Comparison of ENCODE assay signal across 9 mouse cellular contexts in the genomic region with DNA sequence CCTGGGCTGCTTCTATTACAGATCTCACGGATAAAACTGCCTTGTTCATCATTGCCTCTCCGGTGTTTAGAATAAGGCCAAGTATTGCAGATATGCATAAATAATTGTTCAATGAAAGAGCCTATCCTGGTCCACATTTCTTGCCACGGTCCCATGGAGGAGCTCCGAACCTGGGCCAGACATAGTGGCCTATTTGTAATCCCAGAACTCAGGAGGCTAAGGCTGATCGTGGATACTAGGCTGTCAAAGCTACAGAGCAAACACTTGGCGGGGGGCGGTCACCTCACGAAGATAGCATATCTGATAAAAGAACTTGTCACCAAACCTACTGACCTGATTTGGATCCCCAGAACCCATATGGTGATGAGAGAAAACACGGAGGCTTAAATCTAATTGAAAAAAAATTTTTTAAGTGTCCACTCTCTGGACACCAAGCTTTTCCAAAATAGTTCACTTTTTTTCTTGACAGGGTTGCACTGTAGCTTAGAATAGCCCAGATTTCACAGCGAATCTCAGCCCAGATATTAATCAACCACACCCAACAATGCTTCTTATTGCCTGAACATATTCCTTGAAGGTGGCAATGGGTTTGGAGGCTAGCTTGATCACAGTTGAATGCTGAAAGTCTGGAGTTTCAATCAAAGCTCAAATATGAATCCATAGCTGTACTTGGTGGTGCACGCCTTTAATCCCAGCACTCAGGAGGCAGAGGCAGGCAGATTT. TPM values are rescaled to one million over a fixed set of nuclear protein-coding genes. Genes with fewer than 3 reads are reported as not detected.
A peak's percentile ranks its signal among the peaks of the same experiment; 100 is the strongest.
DNase-seq lines count a peak whose midpoint lies in the region; ATAC-seq and TF ChIP-seq lines count a peak whose summit lies in the region.
"Had no signal": no experiment of that assay in that cellular context is flagged by ENCODE, and none has a peak within 500 bp of the region (broad histone marks: within the 10 kb centered on the region; RNA-seq: fewer than 3 reads in every experiment).

No protein-coding gene starts in this region.

- H3K4me1 ChIP-seq in heart, embryonic 10.5 days, result peaks cover 45% of the 10 kb centered on the region
- peaks cover 42% of the 10 kb centered on the region for H3K4me1 ChIP-seq in forebrain, embryonic 12.5 days
- peaks cover 75% of the 10 kb centered on the region for H3K4me1 ChIP-seq in liver, embryonic 12.5 days

- peaks cover 70% of the 10 kb centered on the region for H3K36me3 ChIP-seq in heart, embryonic 10.5 days
- peaks cover 62% of the 10 kb centered on the region for H3K36me3 ChIP-seq in C2C12 (ENCODE audit: control insufficient read depth, insufficient read depth)
- H3K36me3 ChIP-seq in forebrain, embryonic 12.5 days (replicated peaks), result peaks cover 60% of the 10 kb centered on the region
- peaks cover 70% of the 10 kb centered on the region for H3K36me3 ChIP-seq in liver, embryonic 12.5 days

- intact Hi-C loops in heart, postnatal 25 days (cut with DNase I), result no loop called here

- H3K9me3 ChIP-seq in heart, embryonic 10.5 days, result no peaks in the 10 kb centered on the region
- H3K9me3 ChIP-seq in forebrain, embryonic 12.5 days, result no peaks in the 10 kb centered on the region
- no peaks in the 10 kb centered on the region for H3K9me3 ChIP-seq in liver, embryonic 12.5 days (replicated peaks)

- WGBS in heart, embryonic 10.5 days, result 19% methylated on average over 11 of the region's 11 CpGs
- WGBS in forebrain, embryonic 12.5 days, result 28% methylated on average over 11 of the region's 11 CpGs
- 20% methylated on average over 11 of the region's 11 CpGs for WGBS in liver, embryonic 12.5 days (ENCODE audit: insufficient replicate concordance)

- peak overlapping the region; percentile 23 for H3ac ChIP-seq in C2C12 (ENCODE audit: control insufficient read depth, insufficient read length, low read depth)

- ATAC-seq in forebrain, embryonic 12.5 days (ENCODE audit: low FRiP score), result peak; percentile 52
- ATAC-seq in liver, embryonic 12.5 days, result peak; percentile 9; the same call in 1 of the 2 replicates
- ATAC-seq in CD4-positive, CD25-positive, alpha-beta regulatory T cell, adult 4 months, result no peak

- peak overlapping the region; percentile 95 for H3K4me3 ChIP-seq in heart, embryonic 10.5 days
- H3K4me3 ChIP-seq in C2C12 (ENCODE audit: insufficient read depth, poor library complexity, severe bottlenecking), result peak overlapping the region; percentile 80
- H3K4me3 ChIP-seq in forebrain, embryonic 12.5 days (replicated peaks), result peak overlapping the region; percentile 90
- H3K4me3 ChIP-seq in liver, embryonic 12.5 days, result peak overlapping the region; percentile 93

- H3K79me3 ChIP-seq in C2C12 (ENCODE audit: low read depth), result peaks cover 50% of the 10 kb centered on the region

- H3K27ac ChIP-seq in heart, embryonic 10.5 days, result peak overlapping the region; percentile 97
- H3K27ac ChIP-seq in forebrain, embryonic 12.5 days, result peak overlapping the region; percentile 96
- peak overlapping the region; percentile 93 for H3K27ac ChIP-seq in liver, embryonic 12.5 days

- H3K27me3 ChIP-seq in heart, embryonic 10.5 days (ENCODE audit: insufficient read depth, poor library complexity, severe bottlenecking), result no peaks in the 10 kb centered on the region
- no peaks in the 10 kb centered on the region for H3K27me3 ChIP-seq in C2C12 (ENCODE audit: control insufficient read depth, insufficient read depth, insufficient read length)
- no peaks in the 10 kb centered on the region for H3K27me3 ChIP-seq in forebrain, embryonic 12.5 days
- no peaks in the 10 kb centered on the region for H3K27me3 ChIP-seq in liver, embryonic 12.5 days (replicated peaks)

- peak overlapping the region; percentile 57 for H3K4me2 ChIP-seq in forebrain, embryonic 12.5 days
- H3K4me2 ChIP-seq in liver, embryonic 12.5 days, result peak overlapping the region; percentile 92

- peak overlapping the region; percentile 93 for H3K9ac ChIP-seq in forebrain, embryonic 12.5 days
- peak overlapping the region; percentile 96 for H3K9ac ChIP-seq in liver, embryonic 12.5 days

- H3K79me2 ChIP-seq in C2C12 (ENCODE audit: control insufficient read depth, insufficient read depth), result peaks cover 68% of the 10 kb centered on the region

- no peak for DNase-seq in heart, embryonic 10.5 days (ENCODE audit: low spot score)
- DNase-seq in heart, postnatal 25 days (ENCODE audit: low spot score), result no peak
- no peak for DNase-seq in right cerebral cortex, adult 2 months (ENCODE audit: low spot score in 2 of 2)
- DNase-seq in spleen, postnatal 36 days (ENCODE audit: low spot score in 2 of 2), result no peak

- no peak for TF ChIP-seq CTCF in C2C12 (IDR thresholded peaks at IDR 0.05; ENCODE audit: control insufficient read depth, insufficient read depth, insufficient read length)

TF ChIP-seq in C2C12, 6 proteins besides CTCF, POLR2A, EP300 and RAD21:
- TF ChIP-seq FOSL1 (IDR thresholded peaks at IDR 0.05; ENCODE audit: insufficient read depth, low read length, poor library complexity, severe bottlenecking), result no peak
- TF ChIP-seq MYOD1 (IDR thresholded peaks at IDR 0.05; ENCODE audit: control insufficient read depth, insufficient read length, low read depth), result no peak

RNA-seq across cellular contexts. Expression of gene Ppp4c, which starts 0.6 kb away (rescaled TPM):
- polyA plus RNA-seq in heart, embryonic 10.5 days (2016; fragmentation: Nextera tagmentation; extraction: Ambion mirVana), result 233 and 325 TPM in 2 replicates
- total RNA-seq in heart, postnatal 25 days (2021), result 10 to 100 TPM; 32.7 to 33.1 TPM
- polyA plus RNA-seq in C2C12 (2012; fragmentation: generic; extraction: Trizol), result 189 TPM
- polyA plus RNA-seq in forebrain, embryonic 12.5 days (2016; fragmentation: Nextera tagmentation; extraction: Ambion mirVana), result 310 and 320 TPM in 2 replicates
- 191 and 205 TPM in 2 replicates for polyA plus RNA-seq in liver, embryonic 12.5 days (2016; fragmentation: Nextera tagmentation; extraction: Ambion mirVana)
- polyA plus RNA-seq in CD4-positive, CD25-positive, alpha-beta regulatory T cell, adult 4 months (2017; shearing (Covaris generic)), result 100 to 1,000 TPM; 139 to 140 TPM

RNA-seq across cellular contexts. Expression of gene Fam57b, which starts 4.6 kb away (rescaled TPM):
- 0.06 and 0.38 TPM in 2 replicates for polyA plus RNA-seq in heart, embryonic 10.5 days (2016; fragmentation: Nextera tagmentation; extraction: Ambion mirVana)
- total RNA-seq in heart, postnatal 25 days (2021), result 10 to 100 TPM in 1 of 2 experiments, 1 to 10 TPM in 1; 8.9 to 10.4 TPM
- polyA plus RNA-seq in C2C12 (2012; fragmentation: generic; extraction: Trizol), result 0.08 TPM
- polyA plus RNA-seq in forebrain, embryonic 12.5 days (2016; fragmentation: Nextera tagmentation; extraction: Ambion mirVana), result 16.2 and 17.6 TPM in 2 replicates
- polyA plus RNA-seq in liver, embryonic 12.5 days (2016; fragmentation: Nextera tagmentation; extraction: Ambion mirVana), result not detected in 2 replicates
- polyA plus RNA-seq in CD4-positive, CD25-positive, alpha-beta regulatory T cell, adult 4 months (2017; shearing (Covaris generic)), result not detected
- total RNA-seq: common myeloid progenitor, adult 5-6 weeks had no signal

RNA-seq across cellular contexts. Expression of gene Tbx6, which starts 11.6 kb away (rescaled TPM):
- 0.23 and 0.53 TPM in 2 replicates for polyA plus RNA-seq in heart, embryonic 10.5 days (2016; fragmentation: Nextera tagmentation; extraction: Ambion mirVana)
- under 1 TPM; 0.34 to 0.70 TPM for total RNA-seq in heart, postnatal 25 days (2021)
- polyA plus RNA-seq in C2C12 (2012; fragmentation: generic; extraction: Trizol), result 0.01 TPM
- polyA plus RNA-seq in forebrain, embryonic 12.5 days (2016; fragmentation: Nextera tagmentation; extraction: Ambion mirVana), result 0.33 and 0.56 TPM in 2 replicates
- polyA plus RNA-seq in liver, embryonic 12.5 days (2016; fragmentation: Nextera tagmentation; extraction: Ambion mirVana), result 0.33 and 0.50 TPM in 2 replicates
- polyA plus RNA-seq in CD4-positive, CD25-positive, alpha-beta regulatory T cell, adult 4 months (2017; shearing (Covaris generic)), result 1 to 10 TPM; 5.9 to 7.5 TPM
- total RNA-seq: common myeloid progenitor, adult 5-6 weeks had no signal

RNA-seq across cellular contexts. Expression of gene Ypel3, which starts 16.1 kb away (rescaled TPM):
- polyA plus RNA-seq in heart, embryonic 10.5 days (2016; fragmentation: Nextera tagmentation; extraction: Ambion mirVana), result 43.4 and 66.0 TPM in 2 replicates
- 10 to 100 TPM; 63.7 to 74.0 TPM for total RNA-seq in heart, postnatal 25 days (2021)
- 16.6 TPM for polyA plus RNA-seq in C2C12 (2012; fragmentation: generic; extraction: Trizol)
- 91.8 and 92.7 TPM in 2 replicates for polyA plus RNA-seq in forebrain, embryonic 12.5 days (2016; fragmentation: Nextera tagmentation; extraction: Ambion mirVana)
- 77.2 and 78.5 TPM in 2 replicates for polyA plus RNA-seq in liver, embryonic 12.5 days (2016; fragmentation: Nextera tagmentation; extraction: Ambion mirVana)
- polyA plus RNA-seq in CD4-positive, CD25-positive, alpha-beta regulatory T cell, adult 4 months (2017; shearing (Covaris generic)), result 10 to 100 TPM; 58.4 to 83.8 TPM

RNA-seq across cellular contexts. Expression of gene Gdpd3, which starts 26.7 kb away (rescaled TPM):
- 1.3 and 1.5 TPM in 2 replicates for polyA plus RNA-seq in heart, embryonic 10.5 days (2016; fragmentation: Nextera tagmentation; extraction: Ambion mirVana)
- 1 to 10 TPM; 1.6 to 2.1 TPM for total RNA-seq in heart, postnatal 25 days (2021)
- polyA plus RNA-seq in C2C12 (2012; fragmentation: generic; extraction: Trizol), result 1.7 TPM
- polyA plus RNA-seq in forebrain, embryonic 12.5 days (2016; fragmentation: Nextera tagmentation; extraction: Ambion mirVana), result 1.4 and 1.5 TPM in 2 replicates
- 0.54 and 0.78 TPM in 2 replicates for polyA plus RNA-seq in liver, embryonic 12.5 days (2016; fragmentation: Nextera tagmentation; extraction: Ambion mirVana)
- 10 to 100 TPM; 13.9 to 17.4 TPM for polyA plus RNA-seq in CD4-positive, CD25-positive, alpha-beta regulatory T cell, adult 4 months (2017; shearing (Covaris generic))

Comparison
In these comparisons a context has a peak if more than half of its experiments do, and no peak if none do; other contexts are left out.
1. RNA of gene Fam57b, which starts 4.6 kb away (polyA plus RNA-seq): 16.2 to 17.6 TPM in forebrain, embryonic 12.5 days; 0.06 to 0.38 TPM in heart, embryonic 10.5 days, not detected in liver, embryonic 12.5 days, 0.08 TPM in C2C12 (single experiment) and not detected in CD4-positive, CD25-positive, alpha-beta regulatory T cell, adult 4 months; every median in the first group is over 10 times any median in the second.
2. Peak in every context shown above with its lines, with median percentiles within 50 percentile points of each other: H3K27ac ChIP-seq and H3K4me3 ChIP-seq.